Mouse (Mus musculus): ENCODE measurements around the gene Gm3636.
"Not testable (repeated sequence)": the region's sequence is repeated elsewhere in the genome, so short reads cannot be mapped to it uniquely, and the experiment has no call there.

Gm3636 gene

GRCm38 (mm10) chr14:6742232-6742631, at the start of gene Gm3636:
Gene Gm3636, minus strand, starts transcription at chr14:6742332.
- DNase-seq (ENCODE audit: low spot score) = not testable (repeated sequence)

- DNase-seq (ENCODE audit: low spot score) = not testable (repeated sequence)
Observed at GRCm38 (mm10) chr14:6774311-6774710, 32.2 kb upstream of the Gm3636 start, which contains the start of gene Gm8362. Gene Gm8362, minus strand, starts transcription at chr14:6774411.

- not testable (repeated sequence) for DNase-seq (ENCODE audit: low spot score)
Observed at GRCm38 (mm10) chr14:6757231-6757536, 15.1 kb upstream of the Gm3636 start.

- not testable (repeated sequence) for DNase-seq (ENCODE audit: low spot score)
Observed at GRCm38 (mm10) chr14:6756384-6757230, 14.5 kb upstream of the Gm3636 start.

- not testable (repeated sequence) for DNase-seq (ENCODE audit: low spot score)
Observed at GRCm38 (mm10) chr14:6720151-6720550, 22.0 kb downstream of the Gm3636 start, which contains the start of gene Gm8050. Gene Gm8050, minus strand, starts transcription at chr14:6720251.

Data from T-cell, adult 2 months (primary cell).